Mouse (Mus musculus): ENCODE data around the gene Trak1. TPM values are rescaled to one million over a fixed set of nuclear protein-coding genes. Genes with fewer than 3 reads are reported as not detected.
"Not testable (repeated sequence)": the region's sequence is repeated elsewhere in the genome, so short reads cannot be mapped to it uniquely, and the experiment has no call there.

Trak1 gene
- total RNA-seq, 2 experiments from 2014 or later = 294 to 298 TPM

DNA sequence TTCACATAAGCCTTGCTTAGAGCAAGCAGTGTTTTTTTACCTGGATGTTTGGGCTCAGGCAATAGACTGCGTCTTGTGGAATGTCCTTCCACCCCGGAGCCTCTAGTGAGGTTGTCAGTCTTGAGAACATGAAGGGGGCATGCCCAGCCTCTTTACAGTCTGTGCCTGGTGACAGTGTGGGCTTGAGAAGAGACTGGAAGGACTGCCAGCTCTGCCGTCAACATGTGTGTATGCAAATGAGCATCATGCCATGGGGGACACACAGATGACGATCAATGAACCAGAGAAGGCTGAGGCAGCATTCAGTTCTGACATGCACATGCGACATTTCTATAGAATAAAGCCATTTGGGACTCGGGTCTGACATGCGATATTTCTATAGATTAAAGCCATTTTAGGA is 132.3 kb downstream of the Trak1 start:
- no peak for DNase-seq

DNA sequence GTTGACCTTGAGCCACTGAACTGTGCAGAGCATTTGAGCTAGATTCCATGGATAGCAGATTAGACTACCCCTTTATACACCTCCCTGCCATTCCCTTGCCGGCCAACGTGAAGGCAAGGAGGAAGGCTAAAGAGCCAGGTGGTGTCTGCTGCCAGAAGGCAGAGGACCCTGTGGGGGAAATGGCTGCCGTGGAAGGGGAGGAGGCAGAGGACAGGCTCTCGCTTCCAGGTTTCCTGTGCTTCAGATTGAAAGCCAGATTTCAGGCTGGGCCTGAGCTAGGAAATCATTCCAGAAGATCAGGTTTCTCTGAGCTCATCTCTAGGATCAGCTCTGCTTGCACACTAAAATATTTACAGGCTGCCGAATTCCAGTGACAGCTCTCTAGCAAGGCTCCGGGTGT is 133.1 kb downstream of the Trak1 start:
- DNase-seq = no peak

DNA sequence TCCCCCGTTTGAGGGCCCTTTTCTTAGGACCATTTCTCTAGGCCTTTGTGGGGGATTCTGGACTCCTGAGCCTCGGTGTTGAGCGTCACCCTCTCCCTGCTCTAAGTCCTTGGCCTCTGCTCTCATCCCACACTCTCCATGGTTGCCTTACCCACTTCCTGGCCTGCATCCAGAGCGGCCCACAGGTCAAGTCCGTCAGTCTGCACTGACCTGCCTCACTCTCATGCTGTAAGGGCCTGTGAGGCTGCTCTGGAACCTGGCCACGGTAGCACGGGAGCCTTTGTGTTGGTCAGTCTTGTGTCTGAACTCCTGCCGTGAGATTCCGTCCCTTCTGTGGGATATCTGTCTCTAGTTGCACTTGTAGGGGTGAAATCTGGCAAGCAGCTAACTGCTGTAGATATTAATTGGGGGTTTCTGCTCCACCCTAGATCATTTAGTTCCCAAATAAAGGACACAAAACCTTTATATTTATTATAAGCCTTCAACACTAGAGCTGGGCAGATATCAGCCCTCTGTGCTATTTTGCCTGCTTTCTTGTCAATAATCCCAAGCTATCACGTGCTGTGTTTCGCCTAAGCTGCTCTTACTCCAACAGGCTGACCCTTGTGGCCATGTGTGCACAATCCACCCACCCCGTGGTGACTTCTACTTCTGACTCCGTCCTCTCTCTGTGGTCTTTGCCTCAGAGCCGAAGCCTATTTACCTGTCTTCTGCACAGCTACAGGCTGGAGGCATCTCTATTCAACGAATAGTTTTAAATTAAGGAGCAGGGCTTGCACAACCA is 136.6 kb downstream of the Trak1 start:
- DNase-seq = no peak

DNA sequence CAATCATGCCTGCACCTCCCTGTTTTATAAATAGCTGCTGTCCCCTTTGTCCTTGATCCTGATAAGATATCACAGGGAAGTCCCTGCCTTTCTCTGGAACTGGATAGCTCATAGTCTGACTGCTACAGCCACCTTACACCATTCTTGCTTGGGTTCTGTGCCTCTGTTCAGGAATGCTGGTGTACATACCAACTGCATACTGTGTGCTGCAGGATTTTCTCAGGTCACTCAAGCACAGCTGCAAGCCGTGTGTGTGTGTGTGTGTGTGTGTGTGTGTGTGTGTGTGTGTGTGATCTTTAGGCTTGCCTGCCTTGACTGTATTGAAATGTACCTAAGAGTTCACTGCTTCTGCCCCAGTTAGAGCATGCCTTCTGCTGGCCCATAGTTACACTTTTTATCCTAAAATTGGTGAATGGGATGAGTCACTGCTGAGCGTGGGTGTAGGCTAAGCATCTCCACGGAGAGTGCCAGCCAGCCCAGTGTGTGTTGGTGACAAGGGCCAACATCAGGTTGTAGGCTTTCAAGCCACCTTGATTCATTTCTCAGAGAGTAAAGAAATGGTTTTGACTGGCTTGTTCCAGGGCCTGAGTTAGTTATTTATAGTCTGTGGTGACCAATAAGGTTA is 138.1 kb downstream of the Trak1 start:
- no peak for DNase-seq

DNA sequence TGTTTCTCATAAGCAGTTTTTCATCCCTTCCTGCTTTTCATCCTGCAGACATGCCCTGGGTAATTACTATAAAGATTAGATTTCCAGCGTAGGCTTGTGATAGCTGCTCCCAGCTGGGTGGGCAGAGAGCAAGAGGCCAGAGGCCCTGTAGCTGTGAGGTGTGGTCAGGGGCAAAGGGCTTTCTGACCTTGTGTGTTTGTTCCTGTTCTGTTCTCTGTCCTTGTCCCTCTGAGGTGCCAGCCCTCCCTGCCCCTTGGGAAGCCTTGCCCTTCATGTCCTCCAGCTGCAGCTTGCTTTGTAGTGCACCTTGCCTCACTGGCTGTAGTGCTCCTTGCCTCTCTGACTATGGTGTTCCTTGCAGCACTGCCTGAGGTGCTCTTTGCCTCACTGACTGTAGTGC is 139.2 kb downstream of the Trak1 start:
- DNase-seq = no peak

DNA sequence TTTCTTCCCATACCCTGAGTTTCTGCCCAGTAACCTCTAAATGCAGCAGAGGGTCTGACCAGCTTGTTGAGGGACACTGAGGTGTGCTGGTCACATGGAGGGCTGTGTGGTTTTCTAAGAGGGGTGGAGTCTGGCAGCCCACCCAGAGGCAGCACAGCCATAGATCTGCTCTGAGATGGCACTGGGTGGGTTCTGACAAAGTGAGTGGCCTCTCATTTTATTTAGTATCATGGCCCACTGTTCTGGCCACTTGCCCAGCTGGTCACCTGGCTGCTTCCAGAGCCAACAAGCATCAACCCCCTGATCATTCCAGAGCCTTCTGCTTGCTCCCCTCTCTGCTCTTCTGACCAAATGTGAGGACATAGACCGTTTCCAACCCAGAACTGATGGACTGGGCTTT is 144.8 kb downstream of the Trak1 start:
- DNase-seq = no peak

DNA sequence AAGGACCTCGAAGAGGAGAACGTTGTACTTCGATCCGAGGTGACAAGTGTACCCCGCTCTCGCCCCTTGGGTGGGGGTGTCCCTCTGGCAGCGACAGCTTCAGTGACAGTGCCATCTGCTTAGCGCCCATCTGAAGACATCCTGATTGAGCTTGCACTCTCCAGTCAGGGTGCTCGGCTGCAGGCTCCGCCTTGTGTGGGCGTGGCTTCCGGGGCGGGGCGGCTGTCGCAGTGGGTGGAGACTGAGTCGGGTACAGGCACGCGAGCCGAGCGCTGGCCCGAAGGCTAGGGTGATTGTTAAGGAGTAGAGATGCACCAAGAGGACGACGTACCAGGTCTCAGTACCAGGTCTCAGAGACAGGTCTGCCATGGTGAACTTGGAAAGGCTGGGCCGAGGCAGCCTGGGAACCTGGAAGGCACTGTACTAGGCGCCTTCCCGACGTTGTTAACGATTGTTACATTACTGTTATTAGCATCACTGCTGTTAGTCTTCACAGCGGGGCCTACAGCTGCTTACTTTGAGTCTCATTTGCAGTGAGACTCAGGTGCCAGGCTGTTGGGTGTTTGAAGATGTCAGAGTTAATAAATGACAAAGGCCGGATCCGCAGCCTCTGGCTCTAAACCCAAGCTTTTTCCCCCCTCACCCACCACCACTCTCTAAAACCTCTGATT is 146.5 kb downstream of the Trak1 start:
- DNase-seq = no peak

DNA sequence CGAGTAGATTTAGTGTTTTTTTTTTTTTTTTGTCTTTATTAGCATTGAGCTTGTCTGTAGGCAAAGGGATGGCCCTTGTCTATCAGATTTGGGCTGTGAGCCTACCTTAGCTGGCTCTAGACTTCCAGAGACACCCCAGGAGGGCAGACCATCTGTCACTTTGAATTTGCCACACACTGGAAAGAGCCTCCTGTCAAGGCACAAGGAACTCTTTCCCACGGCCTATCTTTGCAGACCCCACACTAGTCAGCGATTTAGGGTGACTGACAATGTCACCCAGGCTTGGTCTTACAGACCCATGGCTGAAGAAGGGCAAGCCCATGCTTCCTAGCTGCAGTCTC is 147.0 kb downstream of the Trak1 start:
- no peak for DNase-seq

DNA sequence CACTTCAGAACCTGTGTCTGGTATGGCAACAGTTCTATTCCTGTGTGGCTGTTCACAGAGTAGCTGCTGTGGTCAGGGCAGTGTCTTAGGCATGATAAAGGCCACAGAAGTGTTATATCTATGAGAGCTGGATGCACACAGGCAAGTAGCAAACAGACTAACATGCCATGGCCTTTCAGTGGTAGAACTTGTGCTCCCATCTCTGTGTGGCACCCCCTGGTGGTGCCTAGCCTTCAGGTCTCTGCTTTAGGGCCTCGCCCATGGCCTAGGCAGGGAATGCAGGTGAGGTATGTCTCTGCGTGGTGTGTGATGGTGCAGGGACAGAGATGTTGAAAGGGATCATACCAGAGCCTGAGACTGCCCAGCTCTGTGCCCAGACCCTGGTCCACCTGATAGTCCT is 148.1 kb downstream of the Trak1 start:
- no peak for DNase-seq

DNA sequence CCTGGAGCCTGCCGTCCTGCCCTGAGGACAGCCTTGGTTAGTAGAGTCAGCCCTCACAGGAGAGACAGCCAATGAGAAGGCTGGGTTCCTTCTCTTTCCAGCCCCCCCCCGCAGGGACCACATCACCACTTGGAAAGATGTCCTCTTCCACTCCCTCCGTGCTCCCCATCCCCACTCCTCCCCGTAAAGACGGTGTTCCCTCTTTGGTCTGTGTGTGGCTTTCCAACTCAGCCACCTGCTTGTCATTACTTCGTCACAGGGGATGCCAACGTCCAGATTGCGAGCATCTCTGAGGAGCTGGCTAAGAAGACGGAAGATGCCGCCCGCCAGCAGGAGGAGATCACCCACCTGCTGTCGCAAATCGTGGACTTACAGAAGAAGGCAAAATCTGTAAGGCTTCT is 149.1 kb downstream of the Trak1 start:
- no peak for DNase-seq

DNA sequence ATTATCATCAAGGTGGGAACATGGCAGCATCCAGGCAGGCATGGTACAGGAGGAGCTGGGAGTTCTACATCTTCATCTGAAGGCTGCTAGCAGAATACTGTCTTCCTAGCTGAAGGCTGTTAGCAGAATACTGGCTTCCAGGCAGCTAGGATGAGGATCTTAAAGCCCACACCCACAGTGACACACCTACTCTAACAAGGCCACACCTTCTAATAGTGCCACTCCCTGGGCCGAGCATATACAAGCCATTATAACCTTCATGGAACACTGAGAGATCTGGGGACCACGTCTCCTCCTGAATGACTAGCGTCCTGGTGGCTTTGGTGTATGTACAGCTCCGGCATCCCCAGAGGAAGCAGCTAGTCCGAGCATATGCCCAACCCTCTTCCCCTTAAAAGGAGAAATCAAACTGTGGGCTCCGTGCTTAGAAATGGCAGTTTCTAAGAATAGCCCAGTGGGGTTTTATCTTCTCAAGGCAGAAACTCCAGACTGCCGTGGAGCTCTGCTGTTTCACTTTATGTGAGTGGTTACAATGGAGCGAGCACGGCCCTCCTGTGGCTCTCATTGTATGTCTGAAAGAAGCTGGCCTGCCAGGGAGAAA is 155.1 kb downstream of the Trak1 start:
- not testable (repeated sequence) for DNase-seq

DNA sequence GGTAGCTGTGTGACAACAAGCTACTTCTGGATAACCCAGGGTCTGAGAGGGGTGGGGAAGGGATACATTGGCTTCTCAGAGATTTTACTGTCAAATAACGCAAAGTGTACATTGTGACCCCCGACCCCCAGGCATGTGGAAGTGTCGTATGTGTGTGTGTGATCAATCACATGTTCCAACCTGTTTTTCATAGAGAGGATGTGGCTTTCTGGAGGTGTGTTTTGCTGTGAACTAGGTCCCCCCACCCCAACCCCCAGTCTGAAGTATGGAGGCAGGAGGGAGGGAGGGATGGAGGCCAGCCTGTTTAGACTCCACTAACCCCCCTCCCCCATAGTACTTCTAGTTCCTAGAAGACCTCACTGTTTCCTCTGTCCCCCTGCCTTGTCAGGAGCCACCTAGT is 157.6 kb downstream of the Trak1 start:
- no peak for DNase-seq

DNA sequence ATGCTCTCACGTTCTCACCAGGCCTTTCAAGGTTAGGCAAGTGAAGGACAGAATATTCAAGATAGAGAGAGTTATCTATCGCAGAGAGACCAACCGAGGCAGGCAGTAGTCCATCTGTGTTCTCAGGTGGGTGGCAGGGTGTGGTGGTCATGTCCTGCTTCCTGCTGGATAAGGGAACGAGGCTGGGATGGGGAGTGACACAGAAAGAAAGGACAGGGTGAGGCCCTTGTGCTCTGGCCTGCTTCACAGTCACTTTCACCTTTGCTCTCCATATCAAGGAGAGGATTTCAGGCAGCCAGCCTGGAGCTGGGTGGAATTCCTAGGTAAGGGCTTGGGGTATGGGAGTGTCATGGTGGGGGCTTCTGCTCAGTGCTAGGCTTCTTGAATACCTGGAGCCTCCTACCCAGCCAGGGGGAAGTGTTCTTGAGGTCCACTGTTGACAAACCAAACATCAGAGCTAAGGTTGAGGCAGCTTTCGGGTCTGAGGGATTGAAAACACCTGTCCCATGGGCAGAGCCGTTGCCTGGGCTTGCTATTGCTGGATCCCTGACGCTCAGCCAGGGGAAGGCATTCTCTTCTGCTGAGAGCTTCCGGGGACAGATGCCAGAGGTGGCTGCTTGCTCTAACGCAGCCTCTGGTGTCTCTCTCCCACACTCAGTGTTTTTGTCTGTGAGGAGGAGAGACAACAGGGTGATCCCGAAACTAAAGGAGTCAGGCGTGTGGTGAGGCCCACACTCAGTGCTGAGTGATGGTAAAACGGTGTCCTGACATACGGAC is 159.6 kb downstream of the Trak1 start:
- DNase-seq = peak; percentile 46 to 49

DNA sequence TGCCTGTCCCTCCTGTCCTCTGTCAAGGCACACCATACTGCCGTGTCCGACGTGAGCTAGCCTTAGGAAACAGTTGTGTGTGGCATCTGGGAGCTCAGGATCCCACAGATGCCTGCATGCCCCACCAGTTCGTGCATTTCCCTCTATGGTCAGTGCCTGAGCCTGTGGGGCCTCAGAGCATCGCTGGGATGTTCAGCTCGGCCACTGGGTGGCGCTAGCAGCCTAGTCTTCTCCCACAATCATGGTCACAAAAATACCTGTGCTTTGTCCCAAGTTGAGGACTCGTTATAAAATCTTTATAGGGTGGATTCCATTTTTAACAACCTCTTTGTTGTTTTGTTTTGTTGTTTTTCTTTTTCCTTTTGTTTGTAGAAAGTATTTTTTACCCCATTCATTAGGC is 161.2 kb downstream of the Trak1 start:
- DNase-seq = peak; percentile 28 to 55

DNA sequence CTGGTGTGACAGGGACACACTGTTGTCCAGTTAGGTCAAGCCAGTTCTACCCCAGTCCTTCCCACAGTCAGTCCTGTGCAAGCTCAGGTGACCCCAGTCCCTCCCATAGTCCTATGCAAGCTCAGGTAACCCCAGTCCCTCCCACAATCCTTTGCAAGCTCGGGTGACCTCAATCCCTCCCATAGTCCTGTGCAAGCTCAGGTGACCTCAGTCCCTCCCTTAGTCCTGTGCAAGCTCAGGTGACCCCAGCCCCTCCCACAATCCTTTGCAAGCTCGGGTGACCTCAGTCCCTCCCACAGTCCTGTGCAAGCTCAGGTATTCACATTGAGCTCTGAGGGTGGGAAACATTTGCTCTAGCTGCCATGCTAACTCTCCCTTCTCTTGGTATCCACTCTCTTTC is 162.6 kb downstream of the Trak1 start:
- no peak for DNase-seq

DNA sequence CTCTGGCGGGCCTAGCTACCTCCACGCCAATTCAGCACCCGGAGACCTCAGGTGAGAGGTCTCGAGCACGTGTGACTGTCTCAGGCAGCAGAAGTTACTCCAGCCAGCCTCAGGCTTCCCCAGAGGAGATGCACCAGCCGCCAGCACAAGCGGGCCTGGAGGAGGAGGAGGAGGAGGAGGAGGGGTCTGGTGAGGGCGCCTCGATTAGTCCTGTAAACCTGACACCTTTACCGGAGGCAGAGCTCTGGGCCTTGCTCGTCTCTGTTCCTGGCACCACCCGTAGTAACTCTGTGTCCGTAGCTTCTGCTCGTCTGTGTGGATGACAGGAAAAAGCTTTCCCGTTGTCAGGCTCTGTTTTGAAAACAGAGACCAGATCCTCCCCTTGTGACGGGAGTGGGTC is 163.2 kb downstream of the Trak1 start:
- no peak for DNase-seq

DNA sequence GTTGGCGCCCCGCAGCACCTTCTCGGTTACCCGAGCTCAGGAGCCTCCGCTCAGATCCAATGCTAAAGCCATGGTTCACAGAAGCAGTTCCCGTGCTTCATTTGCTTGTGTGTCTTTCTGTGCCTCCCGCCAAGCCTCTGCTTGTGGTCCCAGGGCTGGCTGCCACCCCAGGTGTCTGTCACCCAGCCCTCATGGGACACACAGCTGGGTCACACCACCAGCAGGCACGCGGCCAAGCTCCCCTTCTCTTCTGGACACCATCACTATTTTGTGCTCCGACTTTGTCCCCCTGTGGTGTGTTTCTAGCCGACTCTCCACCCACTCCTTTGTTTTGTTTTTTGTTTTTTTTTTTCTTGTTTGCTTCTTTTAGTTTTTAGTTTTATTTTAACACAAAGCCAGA is 170.2 kb downstream of the Trak1 start:
- DNase-seq = peak in 1 of 2 experiments; percentile 43

DNA sequence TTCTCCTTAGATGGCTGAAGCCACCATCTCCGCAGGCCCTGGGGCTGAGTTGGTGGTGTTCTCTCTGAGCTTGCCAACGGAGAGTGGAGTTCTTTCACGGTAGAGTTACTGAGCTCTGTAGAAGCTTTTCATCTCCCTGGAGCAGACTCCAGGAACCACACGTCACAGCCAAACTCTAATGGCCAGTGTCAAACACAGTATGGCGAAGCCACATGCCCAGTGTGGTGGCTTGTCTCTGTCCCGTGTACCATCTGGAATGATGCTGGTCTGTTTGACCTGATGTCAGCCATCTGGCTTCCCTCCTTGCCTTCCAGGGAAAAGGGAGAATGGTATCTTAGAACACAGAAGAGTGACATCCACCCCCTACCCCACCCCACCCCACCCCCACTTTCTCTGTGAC is 172.4 kb downstream of the Trak1 start:
- DNase-seq = no peak

DNA sequence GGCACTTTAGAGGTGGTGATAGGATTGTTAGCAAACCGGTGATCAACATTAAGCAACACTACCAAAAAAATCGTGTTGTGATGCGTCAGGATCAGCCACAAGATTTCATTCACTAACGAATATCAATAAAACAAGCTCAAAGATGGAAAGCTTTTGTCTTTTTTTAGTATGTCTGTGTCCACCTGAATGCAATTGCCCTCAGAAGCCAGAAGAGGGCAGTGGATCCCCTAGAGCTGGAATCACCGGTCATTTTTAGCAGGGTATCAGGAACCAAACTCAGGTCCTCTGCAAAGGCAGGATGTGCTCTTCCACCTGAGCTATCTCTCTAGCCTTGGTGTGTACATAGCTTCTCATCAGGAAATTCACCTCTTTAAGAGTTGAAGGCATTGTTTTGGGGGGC is 177.5 kb downstream of the Trak1 start:
- no peak for DNase-seq

DNA sequence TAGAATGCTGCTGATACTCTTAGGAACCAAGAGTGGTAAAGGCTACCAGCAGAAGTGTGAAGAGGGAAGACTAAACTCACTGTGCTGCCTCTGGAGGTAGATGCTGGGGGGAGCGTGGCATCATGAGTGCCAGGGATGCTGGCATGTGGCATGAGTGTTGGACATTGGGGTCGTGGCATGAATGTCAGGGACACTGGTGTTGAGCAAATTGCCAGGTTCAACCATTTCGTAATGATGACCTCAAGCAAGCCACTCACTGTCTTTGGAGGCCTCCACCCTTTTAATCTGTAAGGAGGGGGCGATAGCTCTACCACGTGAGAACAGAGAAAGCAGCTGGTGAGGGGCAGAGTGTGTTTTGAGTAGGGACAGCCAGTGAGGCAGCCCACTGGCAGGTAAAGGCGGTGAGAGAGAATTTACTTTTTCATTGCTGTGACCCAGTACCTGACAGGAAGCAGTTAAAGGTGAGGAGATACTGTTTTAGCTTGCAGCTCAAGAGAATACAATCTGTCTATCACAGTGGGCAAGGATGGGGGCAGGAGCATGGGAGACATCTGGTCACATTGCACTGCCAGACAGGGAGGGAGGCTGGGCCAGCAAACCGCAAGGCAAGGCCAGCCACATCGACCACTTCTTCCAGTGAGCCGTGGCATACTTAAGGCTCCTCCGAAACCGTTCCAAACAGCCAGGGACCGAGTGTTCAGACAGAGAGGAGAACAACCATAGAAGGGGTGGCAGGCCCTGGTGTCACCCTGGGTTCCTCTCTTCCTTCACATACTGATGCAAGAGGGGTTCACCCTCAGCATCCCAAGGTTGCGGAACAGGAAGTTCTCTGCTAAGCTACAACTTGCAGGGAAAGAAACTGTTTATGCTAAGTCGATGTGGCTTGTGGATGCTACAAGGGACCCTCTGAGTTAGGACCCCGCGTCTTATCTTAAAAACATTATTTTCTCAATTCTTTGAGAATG is 178.5 kb downstream of the Trak1 start:
- no peak for DNase-seq

DNA sequence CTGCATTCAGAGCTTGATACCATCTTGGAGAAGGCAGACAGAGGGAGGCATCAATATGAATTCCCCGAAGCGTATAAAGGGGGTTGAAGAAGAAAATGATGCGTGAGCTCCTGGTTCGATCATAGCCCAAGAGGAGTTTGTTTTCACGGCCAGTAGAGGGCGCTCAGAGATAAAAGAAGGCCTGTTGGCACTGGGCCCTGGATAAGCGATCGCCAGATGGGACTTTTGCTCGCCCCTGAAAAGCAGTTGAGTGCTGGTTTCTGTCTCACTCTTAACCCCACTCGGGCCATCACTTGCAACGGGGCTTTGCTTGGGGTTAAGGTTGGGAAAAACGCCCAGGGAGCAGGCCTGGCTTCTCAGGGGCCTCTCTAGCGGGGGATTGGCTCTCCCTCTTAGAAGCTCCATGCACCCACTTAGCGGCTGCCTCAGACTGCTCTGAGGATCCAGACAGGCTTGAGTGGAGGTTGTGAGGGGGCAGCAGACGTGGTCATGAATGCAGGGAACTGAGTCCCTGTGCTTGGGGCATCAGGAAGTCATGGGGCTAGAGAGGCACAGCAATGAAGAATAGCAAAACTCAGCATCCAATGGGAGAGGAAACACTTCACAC is 180.1 kb downstream of the Trak1 start:
- DNase-seq = peak; percentile 68 to 85

Data from heart, adult 18-20 months (tissue).